Mouse (Mus musculus) cortical plate, adult 2 months (tissue): Measurements from ENCODE around the gene Zbtb4.

Experiments
- CTCF ChIP-seq: fragments of 200-500 bp; IDR thresholded peaks from 2 replicates; pipeline ENCODE4 v1.5.1; 2011; ENCODE audit warnings: mild to moderate bottlenecking, control low read depth, low read length; ENCODE audit not compliant: insufficient read depth; ENCODE audit errors: extremely low read depth
- POLR2A ChIP-seq: fragments of 200-500 bp; IDR thresholded peaks from 2 replicates; pipeline ENCODE4 v1.6.1; 2011; ENCODE audit warnings: mild to moderate bottlenecking, low read length, control low read depth; ENCODE audit not compliant: insufficient read depth; ENCODE audit errors: extremely low read depth

- TF ChIP-seq CTCF = peak; percentile 19; the same call in 1 of the 2 replicates
- TF ChIP-seq POLR2A = no peak
Measured at GRCm38 (mm10) chr11:69763551-69763950, 2.2 kb upstream of the Zbtb4 start.
